Mouse (Mus musculus) hindbrain, embryonic 13.5 days (tissue): ENCODE measurements at regions not wholly inside any gene's neighbourhood (a gene's known extent, or its start where the extent isn't known, plus 50 kb on each side); places are given as distances from the start of the nearest gene placed in this dataset.
"Not testable (repeated sequence)": the region's sequence is repeated elsewhere in the genome, so short reads cannot be mapped to it uniquely, and the experiment has no call there.

Experiments
- ATAC-seq: fragments of 200-750 bp; cut with Nextera tagmentation; 2 replicates; pipeline ENCODE4 v1.8.0; 2017; ENCODE audit warnings: moderate TSS enrichment; ENCODE audit not compliant: low FRiP score
- H3K27ac ChIP-seq: fragments of 300-500 bp; sonication (generic); 2 replicates; pipeline ENCODE4 v1.5.1; 2015; ENCODE audit warnings: inconsistent platforms, mild to moderate bottlenecking, moderate library complexity
- H3K27me3 ChIP-seq: fragments of 300-500 bp; sonication (generic); 2 replicates; pipeline ENCODE4 v1.6.1; 2015; ENCODE audit warnings: mild to moderate bottlenecking, inconsistent platforms
- H3K36me3 ChIP-seq: fragments of 300-500 bp; sonication (generic); 2 replicates; pipeline ENCODE4 v1.6.1; 2015; ENCODE audit warnings: mild to moderate bottlenecking, inconsistent platforms
- H3K4me1 ChIP-seq: fragments of 300-500 bp; sonication (generic); replicated peaks from 2 replicates; pipeline ENCODE4 v1.6.1; 2015; ENCODE audit warnings: inconsistent platforms
- H3K4me2 ChIP-seq: fragments of 300-500 bp; sonication (generic); 2 replicates; pipeline ENCODE4 v1.6.1; 2015; ENCODE audit warnings: inconsistent platforms, mild to moderate bottlenecking, moderate library complexity
- H3K4me3 ChIP-seq: fragments of 300-500 bp; sonication (generic); 2 replicates; pipeline ENCODE4 v1.5.1; 2015; ENCODE audit warnings: mild to moderate bottlenecking, inconsistent platforms
- H3K9ac ChIP-seq: fragments of 300-500 bp; sonication (generic); 2 replicates; pipeline ENCODE4 v1.6.1; 2015; ENCODE audit warnings: mild to moderate bottlenecking, inconsistent platforms
- H3K9me3 ChIP-seq: fragments of 300-500 bp; sonication (generic); 2 replicates; pipeline ENCODE4 v1.6.1; 2016; ENCODE audit warnings: inconsistent platforms
- WGBS: fragments of 180-500 bp; shearing (Covaris S2); methylation state at CpG from one replicate; pipeline ENCODE4 v1.1.7; 2015; 5-methylcytosine and 5-hydroxymethylcytosine counted together

GRCm38 (mm10) chr10:96709698-96710356 is 93.0 kb downstream of the Btg1 start:
- Histone ChIP-seq H3K9ac (no peak overlapping the region), H3K4me2 (no peak overlapping the region), H3K27ac (no peak overlapping the region), H3K4me1 (no peaks in the 10 kb centered on the region), H3K9me3 (no peaks in the 10 kb centered on the region), H3K4me3 (no peak overlapping the region), H3K27me3 (no peaks in the 10 kb centered on the region), H3K36me3 (no peaks in the 10 kb centered on the region)
- WGBS = 91% methylated on average over 13 of the region's 13 CpGs
- no peak for ATAC-seq

GRCm38 (mm10) chr10:96711993-96712392 is 95.2 kb downstream of the Btg1 start:
- WGBS = 79% methylated on average over 2 of the region's 2 CpGs

GRCm38 (mm10) chr10:96714702-96715101 is 97.9 kb downstream of the Btg1 start:
- Histone ChIP-seq H3K9me3 (no peaks in the 10 kb centered on the region), H3K4me1 (peaks cover 9% of the 10 kb centered on the region), H3K27ac (no peak overlapping the region), H3K36me3 (no peaks in the 10 kb centered on the region), H3K9ac (no peak overlapping the region), H3K4me2 (no peak overlapping the region), H3K27me3 (no peaks in the 10 kb centered on the region), H3K4me3 (no peak overlapping the region)
- no peak for ATAC-seq
- WGBS = 82% methylated on average over 2 of the region's 2 CpGs

More at GRCm38 (mm10) chr10:96711993-96712392, 95.2 kb downstream of the Btg1 start:
- no peaks in the 10 kb centered on the region for H3K9me3 ChIP-seq
- H3K36me3 ChIP-seq = no peaks in the 10 kb centered on the region
- ATAC-seq = no peak
- H3K4me1 ChIP-seq = no peaks in the 10 kb centered on the region; the same call in 1 of the 2 replicates
- H3K4me3 ChIP-seq = no peak overlapping the region
- no peak overlapping the region for H3K4me2 ChIP-seq
- no peaks in the 10 kb centered on the region for H3K27me3 ChIP-seq
- no peak overlapping the region for H3K27ac ChIP-seq
- no peak overlapping the region for H3K9ac ChIP-seq

DNA sequence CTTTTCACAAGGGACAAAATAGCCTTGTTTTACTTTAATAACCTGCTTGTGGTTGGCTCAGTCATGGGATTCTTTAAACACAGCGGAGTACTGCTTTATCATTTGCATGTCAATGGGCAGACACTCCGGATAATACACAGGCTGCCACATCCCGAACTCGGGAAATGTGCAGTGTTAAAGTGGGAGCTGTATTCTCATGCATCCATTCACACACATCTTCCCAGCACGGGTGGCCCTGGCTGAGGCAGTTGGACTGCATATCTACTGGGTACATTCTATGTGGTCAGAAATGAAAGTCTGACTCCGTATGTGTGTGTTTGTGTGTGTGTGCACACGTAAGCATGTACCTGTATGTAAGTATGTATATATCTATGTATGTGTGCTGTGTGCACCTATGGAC is 100.5 kb downstream of the Btg1 start:
- no peak overlapping the region for H3K9ac ChIP-seq
- 36% methylated on average over 7 of the region's 7 CpGs for WGBS
- no peak overlapping the region for H3K4me3 ChIP-seq
- H3K4me1 ChIP-seq = peaks cover 23% of the 10 kb centered on the region
- no peaks in the 10 kb centered on the region for H3K36me3 ChIP-seq
- no peak overlapping the region for H3K27ac ChIP-seq
- H3K4me2 ChIP-seq = no peak overlapping the region
- ATAC-seq = no peak
- H3K27me3 ChIP-seq = no peaks in the 10 kb centered on the region
- no peaks in the 10 kb centered on the region for H3K9me3 ChIP-seq

DNA sequence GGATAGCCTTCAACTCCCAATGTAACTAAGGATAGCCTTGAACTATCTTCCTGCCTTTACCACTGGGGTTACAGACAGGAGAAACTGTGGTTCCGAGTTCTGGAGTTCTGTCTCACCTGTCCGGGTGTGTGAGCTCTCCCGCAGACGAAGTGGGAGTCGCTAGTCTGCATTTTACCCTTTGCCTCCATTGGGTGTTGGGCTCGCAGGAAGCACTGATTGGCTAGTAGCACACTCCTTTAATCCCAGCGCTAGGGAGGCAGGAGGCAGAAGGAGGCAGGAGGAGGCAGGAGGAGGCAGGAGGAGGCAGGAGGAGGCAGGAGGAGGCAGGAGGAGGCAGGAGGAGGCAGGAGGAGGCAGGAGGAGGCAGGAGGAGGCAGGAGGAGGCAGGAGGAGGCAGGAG is 101.9 kb downstream of the Btg1 start:
- 96% methylated on average over 7 of the region's 7 CpGs for WGBS
- H3K9ac ChIP-seq, H3K4me3 ChIP-seq, ATAC-seq, H3K4me2 ChIP-seq, H3K9me3 ChIP-seq, H3K27me3 ChIP-seq, H3K36me3 ChIP-seq, H3K27ac ChIP-seq: not testable (repeated sequence)
- peaks cover 26% of the 10 kb centered on the region for H3K4me1 ChIP-seq

GRCm38 (mm10) chr10:96720281-96720711 is 103.5 kb downstream of the Btg1 start:
- no peak overlapping the region for H3K27ac ChIP-seq
- no peak for ATAC-seq
- no peak overlapping the region for H3K4me2 ChIP-seq
- H3K36me3 ChIP-seq = no peaks in the 10 kb centered on the region
- no peaks in the 10 kb centered on the region for H3K27me3 ChIP-seq
- H3K9me3 ChIP-seq = no peaks in the 10 kb centered on the region
- 74% methylated on average over 7 of the region's 7 CpGs for WGBS
- peaks cover 26% of the 10 kb centered on the region for H3K4me1 ChIP-seq
- no peak overlapping the region for H3K4me3 ChIP-seq
- no peak overlapping the region for H3K9ac ChIP-seq

GRCm38 (mm10) chr10:96720956-96721688 is 104.3 kb downstream of the Btg1 start:
- H3K27ac ChIP-seq = no peak overlapping the region
- no peaks in the 10 kb centered on the region for H3K36me3 ChIP-seq
- WGBS = 27% methylated on average over 9 of the region's 9 CpGs
- no peak for ATAC-seq
- H3K4me1 ChIP-seq = peaks cover 26% of the 10 kb centered on the region
- H3K9me3 ChIP-seq = no peaks in the 10 kb centered on the region
- H3K4me2 ChIP-seq = no peak overlapping the region
- no peaks in the 10 kb centered on the region for H3K27me3 ChIP-seq
- H3K4me3 ChIP-seq = no peak overlapping the region
- no peak overlapping the region for H3K9ac ChIP-seq

DNA sequence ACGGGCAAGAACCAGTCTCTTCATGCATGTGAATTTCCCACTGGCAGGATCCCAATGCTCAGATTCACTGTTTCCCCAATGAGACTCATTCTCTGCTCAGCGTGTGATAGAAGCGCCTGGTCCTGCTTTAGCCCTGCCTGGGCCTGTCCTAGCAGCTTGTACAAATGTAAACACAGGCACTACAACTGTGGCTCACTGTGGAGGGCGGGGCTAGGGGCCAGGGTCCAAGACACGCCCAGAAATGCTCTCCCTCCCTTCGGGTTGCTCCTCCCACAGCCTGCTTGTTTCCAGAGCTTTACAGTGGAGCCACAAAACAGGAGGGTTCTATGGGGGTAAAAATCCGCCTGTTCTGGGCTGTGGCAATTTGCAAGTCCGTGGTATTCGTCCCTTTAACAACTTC is 105.7 kb downstream of the Btg1 start:
- peak; percentile 86 for ATAC-seq
- 30% methylated on average over 9 of the region's 9 CpGs for WGBS
- H3K9me3 ChIP-seq = no peaks in the 10 kb centered on the region

GRCm38 (mm10) chr10:96723071-96723470 is 106.3 kb downstream of the Btg1 start:
- no peak for ATAC-seq
- Histone ChIP-seq H3K9ac (no peak overlapping the region), H3K4me2 (no peak overlapping the region), H3K27me3 (no peaks in the 10 kb centered on the region), H3K27ac (no peak overlapping the region), H3K4me1 (peaks cover 17% of the 10 kb centered on the region), H3K36me3 (no peaks in the 10 kb centered on the region), H3K9me3 (no peaks in the 10 kb centered on the region), H3K4me3 (no peak overlapping the region)
- 93% methylated on average over 6 of the region's 6 CpGs for WGBS

More for the DNA sequence above, 105.7 kb downstream of the Btg1 start:
- Histone ChIP-seq H3K27me3 (no peaks in the 10 kb centered on the region), H3K4me1 (peaks cover 21% of the 10 kb centered on the region), H3K4me3 (no peak overlapping the region), H3K36me3 (no peaks in the 10 kb centered on the region), H3K9ac (no peak overlapping the region), H3K27ac (no peak overlapping the region), H3K4me2 (no peak overlapping the region)

DNA sequence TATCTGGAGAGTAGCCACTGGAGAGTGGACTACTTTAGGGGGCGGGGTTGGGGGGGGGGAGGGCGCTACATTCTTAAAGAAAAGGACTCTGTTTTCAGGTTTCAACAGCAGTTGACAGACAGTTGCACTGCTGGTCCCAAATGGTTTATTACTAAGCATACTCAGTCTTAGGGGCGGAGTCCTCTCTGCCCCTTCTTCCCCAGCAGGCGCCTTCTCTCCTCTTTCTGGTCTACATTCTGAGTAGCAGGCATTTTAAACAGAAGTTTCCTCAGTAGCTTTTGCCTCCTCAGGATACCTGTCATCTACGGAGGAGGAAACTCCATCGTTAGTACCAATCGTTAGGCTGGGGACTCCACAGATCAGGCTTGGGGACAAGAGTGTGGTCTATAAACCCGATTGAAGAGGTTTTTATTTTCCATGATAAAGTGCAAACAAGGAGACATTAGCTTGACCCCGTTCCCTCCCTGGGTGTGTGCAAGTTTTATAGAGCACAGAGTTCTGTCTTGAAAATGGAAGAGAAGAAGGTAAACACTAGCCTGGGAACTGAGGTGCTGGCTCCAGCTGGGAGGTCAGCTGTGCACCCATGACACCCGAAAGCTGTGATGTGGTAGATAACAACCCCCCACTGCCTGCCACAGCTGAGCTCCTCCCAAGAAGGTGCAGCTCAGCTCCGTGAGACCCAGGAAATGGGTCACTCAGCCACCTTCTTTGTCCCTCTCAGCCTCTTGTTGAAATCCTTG is 107.8 kb downstream of the Btg1 start:
- no peak overlapping the region for H3K4me2 ChIP-seq
- H3K9ac ChIP-seq = no peak overlapping the region
- no peaks in the 10 kb centered on the region for H3K9me3 ChIP-seq
- 58% methylated on average over 11 of the region's 11 CpGs for WGBS
- peaks cover 17% of the 10 kb centered on the region for H3K4me1 ChIP-seq
- no peak for ATAC-seq
- no peak overlapping the region for H3K27ac ChIP-seq
- no peaks in the 10 kb centered on the region for H3K27me3 ChIP-seq
- no peak overlapping the region for H3K4me3 ChIP-seq
- no peaks in the 10 kb centered on the region for H3K36me3 ChIP-seq

DNA sequence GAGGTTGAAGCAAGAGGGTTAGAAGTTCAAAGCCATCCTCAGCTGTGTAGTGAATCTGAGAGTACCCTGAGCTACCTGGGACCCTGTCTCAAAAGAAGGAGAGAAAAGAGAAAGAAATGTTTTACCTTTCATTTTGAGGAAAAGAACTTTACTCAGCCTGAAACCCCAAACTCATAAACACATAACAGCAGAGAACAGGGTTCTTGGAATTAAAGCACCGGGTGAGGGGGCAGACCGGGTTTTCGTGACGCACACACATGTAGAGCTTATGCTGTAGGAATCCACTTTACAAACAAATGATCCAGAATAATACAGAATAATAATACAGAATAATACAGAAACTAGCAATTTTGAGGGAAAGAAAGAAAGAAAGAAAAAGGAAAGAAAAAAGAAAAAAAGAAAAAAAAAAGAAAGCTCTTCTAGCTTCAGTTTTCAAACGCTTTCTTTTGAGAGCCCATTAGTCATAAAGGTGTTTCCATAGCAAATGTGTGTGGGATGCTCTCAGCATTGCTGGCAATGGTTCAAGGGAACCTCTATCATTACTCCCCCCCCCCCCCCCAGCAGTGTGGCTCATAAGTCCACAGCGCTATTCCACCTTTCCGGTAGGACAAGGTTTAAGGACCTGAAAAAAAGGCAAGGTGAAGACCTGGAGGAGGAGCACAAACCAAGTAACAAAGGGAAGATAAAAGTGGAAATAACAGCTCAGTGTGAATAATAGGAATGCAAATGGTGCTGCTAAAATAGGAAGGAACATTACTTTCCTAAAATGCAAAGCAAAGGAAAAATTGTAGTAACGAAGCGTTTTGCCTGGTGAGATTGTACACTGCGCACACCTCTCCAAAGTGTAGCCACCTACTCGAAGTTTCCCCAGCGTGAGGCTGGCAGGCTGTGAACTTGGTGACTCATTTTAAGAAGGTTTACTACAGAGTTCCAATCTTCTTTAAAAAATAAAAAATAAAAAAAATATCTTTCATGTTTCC is 110.3 kb downstream of the Btg1 start:
- Histone ChIP-seq H3K9ac (no peak overlapping the region), H3K4me1 (peaks cover 4% of the 10 kb centered on the region; the same call in 1 of the 2 replicates), H3K4me3 (no peak overlapping the region), H3K4me2 (no peak overlapping the region), H3K27ac (no peak overlapping the region), H3K36me3 (no peaks in the 10 kb centered on the region), H3K9me3 (no peaks in the 10 kb centered on the region), H3K27me3 (no peaks in the 10 kb centered on the region)
- WGBS = 92% methylated on average over 12 of the region's 12 CpGs
- ATAC-seq = no peak
